Mouse (Mus musculus) heart, adult 10 weeks (tissue): ENCODE data around the gene Il22ra1. TPM values are rescaled to one million over a fixed set of nuclear protein-coding genes. Genes with fewer than 3 reads are reported as not detected.

ENCODE experiments used
- polyA plus RNA-seq: library from polyadenylated mRNA; stranded (reverse); fragments of 350-450 nt; fragmentation: Illumina TruSeq; extraction: RNeasy Lipid Tissue Mini Kit (QIAGEN cat#74804); gene quantifications from one replicate; pipeline ENCODE4 v1.2.3, GENCODE M21; 2014; ENCODE audit warnings: low read depth, low replicate concordance

The Il22ra1 gene
- polyA plus RNA-seq, result 0.24 TPM

GRCm38 (mm10) chr4:135727817-135728216 lies at the start of gene Il22ra1:
Gene Il22ra1, plus strand, starts transcription at chr4:135728172.

GRCm38 (mm10) chr4:135685906-135686567 lies 41.9 kb upstream of the Il22ra1 start, which contains the start of gene Ifnlr1:
Gene Ifnlr1, plus strand, starts transcription at chr4:135686287.

GRCm38 (mm10) chr4:135759356-135759976 lies 31.5 kb downstream of the Il22ra1 start, which contains the start of gene Myom3:
Gene Myom3, plus strand, starts transcription at chr4:135759715.

Other genes with a start within 250 kb of the Il22ra1 start
- 0.37 TPM for gene Stpg1, start 233.4 kb upstream of the Il22ra1 start, polyA plus RNA-seq
- 19.5 TPM for gene Nipal3, start 233.1 kb upstream of the Il22ra1 start, polyA plus RNA-seq
- not detected for gene Grhl3, start 154.5 kb upstream of the Il22ra1 start, polyA plus RNA-seq
- gene Ifnlr1, start 41.9 kb upstream of the Il22ra1 start, polyA plus RNA-seq, result 2.0 TPM
- 3.5 TPM for gene Myom3, start 31.5 kb downstream of the Il22ra1 start, polyA plus RNA-seq
- 60.1 TPM for gene Srsf10, start 127.6 kb downstream of the Il22ra1 start, polyA plus RNA-seq
- gene Pnrc2, start 145.7 kb downstream of the Il22ra1 start, polyA plus RNA-seq, result 86.5 TPM
- 0.10 TPM for gene Cnr2, start 167.2 kb downstream of the Il22ra1 start, polyA plus RNA-seq
- 40.8 TPM for gene Fuca1, start 192.6 kb downstream of the Il22ra1 start, polyA plus RNA-seq
- 76.1 TPM for gene Hmgcl, start 218.3 kb downstream of the Il22ra1 start, polyA plus RNA-seq
- 3.1 TPM for gene Gale, start 235.6 kb downstream of the Il22ra1 start, polyA plus RNA-seq
- 44.9 TPM for gene Lypla2, start 244.5 kb downstream of the Il22ra1 start, polyA plus RNA-seq